Mouse (Mus musculus): Measurements from ENCODE around the gene Nrg3.
"Not testable (repeated sequence)": the region's sequence is repeated elsewhere in the genome, so short reads cannot be mapped to it uniquely, and the experiment has no call there.

Gene Nrg3

GRCm38 (mm10) chr14:39211472-39211871, 261.4 kb downstream of the Nrg3 start:
- DNase-seq (ENCODE audit: low read depth, low spot score) = no peak

- no peak for DNase-seq (ENCODE audit: low read depth, low spot score)
Measured at GRCm38 (mm10) chr14:39191946-39192345, 280.9 kb downstream of the Nrg3 start.

DNA sequence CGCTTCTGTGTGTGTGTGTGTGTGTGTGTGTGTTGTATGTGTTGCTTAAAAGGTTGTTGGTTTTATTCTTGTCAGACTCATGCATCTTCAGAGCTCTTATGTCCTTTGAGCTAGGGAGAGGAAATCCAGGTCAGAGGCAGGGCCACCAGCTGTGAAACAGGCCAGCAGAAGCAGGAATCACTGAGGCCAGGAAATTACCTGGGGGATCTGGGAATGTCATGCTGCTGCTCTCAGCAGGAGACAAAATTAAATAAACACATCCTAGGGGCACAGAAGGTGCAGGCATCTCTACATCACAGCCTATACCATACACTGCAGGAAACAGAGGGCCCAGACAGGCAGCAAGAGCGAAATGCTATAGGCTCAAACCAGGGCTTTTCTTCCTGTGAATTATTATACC, 299.2 kb downstream of the Nrg3 start:
- no peak for DNase-seq (ENCODE audit: low read depth, low spot score)

DNA sequence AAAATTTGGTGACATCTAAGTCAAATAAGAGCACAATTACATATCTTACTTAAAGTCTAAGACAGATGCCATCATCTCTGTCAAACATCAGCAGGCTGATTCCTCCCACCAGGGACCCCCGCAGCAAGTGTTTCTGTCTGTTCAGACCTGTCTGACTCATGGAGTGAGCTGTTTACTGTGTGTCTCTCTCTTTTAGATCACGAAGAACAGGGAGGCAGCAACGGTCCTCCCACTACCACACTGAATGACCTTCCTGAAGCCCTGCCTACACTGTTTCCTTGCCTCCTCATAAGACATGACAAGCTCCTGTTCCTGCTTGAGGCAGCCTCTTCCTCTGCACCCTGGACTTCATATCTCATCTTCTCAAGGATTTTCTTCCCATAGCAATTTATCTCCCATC, 312.7 kb downstream of the Nrg3 start:
- DNase-seq (ENCODE audit: low read depth, low spot score) = no peak

DNA sequence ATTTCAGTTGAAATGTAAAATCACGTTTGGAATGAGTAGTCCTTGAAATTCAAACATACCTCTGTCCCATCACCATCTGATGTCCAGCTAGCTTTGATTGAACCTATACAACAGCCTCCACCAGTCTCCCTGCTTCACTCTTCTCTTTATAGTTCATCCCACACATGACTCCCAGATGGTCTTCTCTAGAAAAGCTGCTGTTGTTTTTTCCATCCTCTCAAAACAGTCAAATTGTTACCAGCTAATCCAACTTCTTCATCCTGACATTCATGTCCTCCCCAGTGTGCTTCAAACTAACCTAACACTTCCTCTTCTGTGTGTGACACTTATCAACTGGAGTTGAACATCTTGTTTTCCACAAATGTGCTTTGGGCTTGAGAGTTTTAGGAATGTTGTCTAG, 317.4 kb downstream of the Nrg3 start:
- no peak for DNase-seq (ENCODE audit: low read depth, low spot score)

GRCm38 (mm10) chr14:39129766-39130165, 343.1 kb downstream of the Nrg3 start:
- DNase-seq (ENCODE audit: low read depth, low spot score) = no peak

DNA sequence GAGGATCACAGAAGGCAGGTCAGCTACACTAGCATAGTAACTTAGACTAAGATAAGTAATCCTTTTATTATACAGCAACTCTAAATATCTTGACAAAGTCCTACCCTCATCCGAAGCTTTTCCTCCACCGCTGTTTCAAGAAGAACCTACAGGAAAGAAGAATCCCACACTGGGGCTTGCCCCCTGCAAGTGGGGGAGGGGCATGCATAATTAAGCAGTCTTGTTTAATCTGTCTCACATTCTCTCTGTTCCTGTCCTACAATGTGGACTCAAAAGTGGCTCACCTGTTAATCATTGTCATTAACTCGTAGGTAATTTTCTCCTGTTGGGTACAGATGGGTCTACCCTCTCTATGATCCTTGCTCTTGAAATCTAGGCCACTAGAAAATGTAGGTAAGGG, 354.9 kb downstream of the Nrg3 start:
- DNase-seq (ENCODE audit: low read depth, low spot score) = no peak

GRCm38 (mm10) chr14:39116522-39117231, 356.2 kb downstream of the Nrg3 start:
- not testable (repeated sequence) for DNase-seq (ENCODE audit: low read depth, low spot score)

DNA sequence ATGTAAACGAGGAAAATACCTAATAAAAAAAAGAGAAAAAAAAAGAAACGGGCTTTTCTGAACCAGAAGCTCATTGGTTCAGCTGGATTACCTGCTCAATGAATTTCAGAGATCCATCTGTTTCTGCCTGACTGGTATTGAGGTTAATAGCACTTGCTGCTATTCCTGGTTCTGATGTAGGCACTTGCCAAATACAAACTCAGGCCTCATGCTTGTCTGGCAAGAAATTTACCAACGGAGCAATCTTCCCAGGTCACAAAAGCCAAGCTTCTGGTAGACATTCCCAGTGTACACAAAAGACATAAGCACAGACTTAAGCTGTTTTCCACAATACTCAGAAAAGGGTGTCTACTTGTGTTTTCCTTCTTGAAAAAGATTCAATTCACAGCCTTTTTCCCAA, 363.3 kb downstream of the Nrg3 start:
- no peak for DNase-seq (ENCODE audit: low read depth, low spot score)

- no peak for DNase-seq (ENCODE audit: low read depth, low spot score)
Measured at GRCm38 (mm10) chr14:39106776-39107175, 366.1 kb downstream of the Nrg3 start.

- no peak for DNase-seq (ENCODE audit: low read depth, low spot score)
Measured at GRCm38 (mm10) chr14:39095219-39095618, 377.7 kb downstream of the Nrg3 start.

DNA sequence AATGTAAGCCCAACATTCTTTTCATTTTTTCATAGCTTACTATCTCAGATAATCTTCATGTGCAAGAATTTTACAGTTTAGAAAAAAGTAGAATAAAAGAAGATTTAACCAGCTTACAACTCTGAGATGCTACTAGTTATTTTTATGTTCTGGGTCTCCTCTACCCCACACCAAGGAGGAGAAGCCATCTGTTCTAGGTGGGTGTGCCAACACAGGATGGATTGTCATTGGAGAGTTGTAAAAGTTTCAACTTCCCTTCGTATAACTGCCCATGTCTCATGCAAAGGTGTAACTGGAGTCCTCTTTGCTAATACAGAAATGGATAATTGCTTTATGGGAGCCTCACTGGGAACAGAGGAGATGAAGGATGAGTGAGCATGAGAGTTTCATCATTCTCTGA, 393.4 kb downstream of the Nrg3 start:
- no peak for DNase-seq (ENCODE audit: low read depth, low spot score)

GRCm38 (mm10) chr14:39051542-39051941, 421.3 kb downstream of the Nrg3 start:
- no peak for DNase-seq (ENCODE audit: low read depth, low spot score)

DNA sequence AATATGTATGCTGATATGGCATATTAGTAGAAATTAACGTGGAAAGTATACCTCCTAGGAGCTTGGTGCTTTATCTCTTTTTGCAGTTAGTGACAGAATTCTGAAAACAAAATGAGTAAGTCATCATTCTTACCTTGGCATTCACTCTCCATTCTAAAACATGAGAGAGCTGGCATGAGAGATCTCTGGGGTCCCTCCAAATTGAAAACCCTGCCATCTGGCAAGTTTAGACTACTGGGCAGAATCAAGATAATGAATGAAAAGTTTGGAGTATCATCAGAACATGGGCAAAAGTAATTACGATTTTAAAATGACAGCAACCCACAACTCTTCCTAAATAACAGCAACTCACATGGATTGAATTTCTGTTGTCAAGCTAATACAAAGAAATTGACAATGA, 423.9 kb downstream of the Nrg3 start:
- DNase-seq (ENCODE audit: low read depth, low spot score) = no peak

GRCm38 (mm10) chr14:39044290-39044689, 428.6 kb downstream of the Nrg3 start:
- no peak for DNase-seq (ENCODE audit: low read depth, low spot score)

GRCm38 (mm10) chr14:39043793-39044192, 429.1 kb downstream of the Nrg3 start:
- DNase-seq (ENCODE audit: low read depth, low spot score) = no peak

- DNase-seq (ENCODE audit: low read depth, low spot score) = no peak
Measured at GRCm38 (mm10) chr14:39043384-39043783, 429.5 kb downstream of the Nrg3 start.

GRCm38 (mm10) chr14:39039046-39039445, 433.8 kb downstream of the Nrg3 start:
- no peak for DNase-seq (ENCODE audit: low read depth, low spot score)

- no peak for DNase-seq (ENCODE audit: low read depth, low spot score)
Measured at GRCm38 (mm10) chr14:39034482-39034881, 438.4 kb downstream of the Nrg3 start.

DNA sequence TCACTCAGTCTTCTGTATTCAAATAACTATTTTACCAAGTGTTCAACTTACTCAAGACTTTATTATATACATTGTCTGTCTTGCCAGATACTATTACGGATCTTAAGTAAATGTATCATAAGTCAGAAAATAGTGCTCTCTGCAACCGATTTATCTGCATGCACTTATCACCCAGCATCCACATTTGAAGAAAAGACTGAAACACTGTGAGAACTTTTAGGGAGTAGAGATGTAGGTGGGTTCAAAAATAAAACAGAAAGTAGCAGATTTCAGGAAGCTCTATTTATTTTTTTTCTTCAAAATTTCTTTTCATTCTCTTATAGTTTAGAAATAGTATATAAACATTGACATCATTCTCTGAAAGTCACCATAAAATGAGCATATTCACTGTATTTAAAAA, 449.8 kb downstream of the Nrg3 start:
- no peak for DNase-seq (ENCODE audit: low read depth, low spot score)

DNA sequence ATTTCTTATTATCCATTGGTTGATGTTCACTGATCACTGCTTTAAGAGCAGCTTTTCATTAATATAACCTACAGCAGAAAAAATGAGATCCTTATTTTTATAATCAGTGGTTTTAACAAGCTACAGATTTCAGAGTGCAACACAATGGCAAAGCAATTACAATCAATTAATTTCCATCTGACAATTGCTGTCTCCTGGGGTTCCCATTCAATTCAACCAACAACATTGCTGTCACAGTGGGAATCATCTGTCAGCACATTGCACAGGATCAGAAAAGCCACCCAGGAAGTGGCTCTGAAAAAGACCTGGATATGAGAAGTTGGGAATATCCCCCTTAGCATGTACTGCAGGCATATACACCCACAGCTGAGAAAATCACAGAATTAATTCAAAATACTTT, 458.8 kb downstream of the Nrg3 start:
- DNase-seq (ENCODE audit: low read depth, low spot score) = no peak

- no peak for DNase-seq (ENCODE audit: low read depth, low spot score)
Measured at GRCm38 (mm10) chr14:38997843-38998242, 475.0 kb downstream of the Nrg3 start.

DNA sequence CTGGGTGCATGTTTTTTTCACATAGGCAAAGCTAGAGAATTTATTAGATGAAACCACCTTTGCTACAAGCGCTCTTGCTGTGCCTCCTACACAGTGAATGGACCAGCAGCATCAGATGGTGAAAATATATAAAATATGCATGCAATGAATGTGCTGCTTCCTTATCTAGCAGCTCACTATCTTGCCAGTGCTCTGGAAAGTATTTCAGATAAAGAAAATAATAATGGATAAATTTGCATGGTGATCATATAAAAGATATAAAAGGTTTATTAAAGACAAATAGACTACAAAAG, 480.4 kb downstream of the Nrg3 start:
- no peak for DNase-seq (ENCODE audit: low read depth, low spot score)

DNA sequence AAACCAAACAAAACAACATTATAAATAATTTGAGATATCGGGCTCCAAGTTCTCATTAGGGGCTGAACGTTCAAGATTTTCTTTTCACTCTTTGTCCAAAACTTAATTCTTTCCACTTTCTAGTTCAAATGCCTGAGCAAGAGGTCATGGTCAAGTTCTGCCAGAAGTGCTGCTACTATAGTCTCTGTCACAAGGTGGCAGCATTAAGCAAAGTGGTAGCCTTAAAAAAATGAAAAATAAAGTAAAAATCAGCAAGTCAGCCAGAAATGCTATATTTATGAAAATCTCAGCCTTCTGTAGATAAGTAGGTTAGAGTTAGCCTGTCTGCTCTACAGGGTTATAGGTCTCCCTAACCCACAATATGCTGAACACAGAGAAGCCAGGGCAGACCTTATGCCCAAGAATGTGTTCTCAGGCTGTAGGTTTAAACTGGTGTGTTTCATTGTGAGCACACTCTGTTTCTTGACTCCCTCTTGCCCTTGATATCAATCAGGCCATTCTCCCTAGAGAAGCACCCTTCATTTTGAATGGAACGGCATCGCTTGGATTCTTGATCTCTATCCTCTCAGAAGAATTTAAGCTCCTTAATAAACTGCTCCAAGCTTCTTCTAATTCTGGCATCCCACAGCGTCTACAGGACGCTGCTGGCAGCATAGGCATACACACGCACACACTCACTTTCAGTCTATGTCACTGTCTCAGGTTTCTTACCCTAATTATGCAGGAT, 480.9 kb downstream of the Nrg3 start:
- no peak for DNase-seq (ENCODE audit: low read depth, low spot score)
